Mouse (Mus musculus) C2C12 (cell line): ENCODE results near the gene Cd300a. TPM values are rescaled to one million over a fixed set of nuclear protein-coding genes. Genes with fewer than 3 reads are reported as not detected.

Source experiments
- H3K27me3 ChIP-seq: one replicate; pipeline ENCODE4 v1.6.1; 2011; ENCODE audit not compliant: control insufficient read depth, insufficient read depth, insufficient read length
- H3K36me3 ChIP-seq: one replicate; pipeline ENCODE4 v1.6.1; 2011; ENCODE audit not compliant: control insufficient read depth, insufficient read depth
- H3K4me3 ChIP-seq: one replicate; pipeline ENCODE4 v1.5.1; 2011; ENCODE audit warnings: mild to moderate bottlenecking, control low read depth; ENCODE audit not compliant: poor library complexity, insufficient read depth, severe bottlenecking
- H3K79me2 ChIP-seq: one replicate; pipeline ENCODE4 v1.6.1; 2011; ENCODE audit not compliant: control insufficient read depth, insufficient read depth
- H3K79me3 ChIP-seq: one replicate; pipeline ENCODE4 v1.6.1; 2011; ENCODE audit warnings: low read depth, control low read depth
- H3ac ChIP-seq: one replicate; pipeline ENCODE3; 2011; ENCODE audit warnings: low read depth; ENCODE audit not compliant: control insufficient read depth, insufficient read length
- CEBPB ChIP-seq: IDR thresholded peaks from one replicate; pipeline ENCODE4 v1.6.1; 2011; ENCODE audit warnings: low read depth, mild to moderate bottlenecking, control low read depth, moderate library complexity
- CTCF ChIP-seq: IDR thresholded peaks from one replicate; pipeline ENCODE4 v1.5.1; 2011; ENCODE audit not compliant: control insufficient read depth, insufficient read depth, insufficient read length
- FOSL1 ChIP-seq: IDR thresholded peaks from one replicate; pipeline ENCODE4 v1.8.0; 2011; ENCODE audit warnings: mild to moderate bottlenecking, low read length; ENCODE audit not compliant: poor library complexity, insufficient read depth, severe bottlenecking
- MAX ChIP-seq: IDR thresholded peaks from one replicate; pipeline ENCODE4 v1.6.1; 2011; ENCODE audit warnings: mild to moderate bottlenecking, control low read depth
- MYOD1 ChIP-seq: IDR thresholded peaks from one replicate; pipeline ENCODE4 v1.6.1; 2011; ENCODE audit warnings: low read depth; ENCODE audit not compliant: control insufficient read depth, insufficient read length
- MYOG ChIP-seq: IDR thresholded peaks from one replicate; pipeline ENCODE4 v1.6.1; 2011; ENCODE audit not compliant: control insufficient read depth, insufficient read length; ENCODE audit errors: extremely low read depth
- USF1 ChIP-seq: IDR thresholded peaks from one replicate; pipeline ENCODE4 v1.6.1; 2011; ENCODE audit warnings: low read depth, mild to moderate bottlenecking, control low read depth, moderate library complexity
- polyA plus RNA-seq: library from polyadenylated mRNA; unstranded; fragments of >200 nt; fragmentation: generic; extraction: Trizol; gene quantifications from one replicate; pipeline ENCODE4 v1.2.1, GENCODE M21; 2012; ENCODE audit warnings: missing spikeins

Gene Cd300a
- polyA plus RNA-seq, 1 experiment = 0.02 TPM

DNA sequence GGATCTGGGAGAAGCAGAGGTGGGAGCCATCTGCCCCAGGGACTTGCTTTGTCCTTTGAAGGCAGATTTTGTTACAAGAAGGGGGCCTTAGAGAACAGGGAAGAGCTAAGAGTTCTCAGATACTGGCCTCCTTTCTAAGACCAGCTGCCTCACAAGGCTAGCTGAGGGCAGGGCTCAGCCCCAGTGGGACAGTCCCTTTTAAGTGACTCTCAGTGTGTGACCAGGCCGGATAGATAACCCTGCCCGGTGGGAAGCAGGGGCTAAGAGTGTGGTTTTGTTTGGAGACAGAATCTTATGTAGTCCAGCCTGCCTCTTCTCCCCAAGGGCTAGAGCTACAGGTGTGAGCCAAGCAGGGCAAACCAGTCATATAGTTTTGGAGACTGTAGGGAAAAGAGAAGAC lies 40.3 kb upstream of the Cd300a start:
- Histone ChIP-seq H3K79me2 (no peaks in the 10 kb centered on the region), H3K36me3 (no peaks in the 10 kb centered on the region), H3ac (no peak overlapping the region), H3K79me3 (no peaks in the 10 kb centered on the region), H3K27me3 (peaks cover 20% of the 10 kb centered on the region), H3K4me3 (no peak overlapping the region)
- TF ChIP-seq MYOG (no peak), USF1 (no peak), FOSL1 (no peak), MAX (no peak), CTCF (no peak), CEBPB (no peak), MYOD1 (no peak)

- Histone ChIP-seq H3K36me3 (no peaks in the 10 kb centered on the region), H3K27me3 (peaks cover 20% of the 10 kb centered on the region), H3K4me3 (no peak overlapping the region), H3ac (no peak overlapping the region), H3K79me2 (no peaks in the 10 kb centered on the region), H3K79me3 (no peaks in the 10 kb centered on the region)
- TF ChIP-seq USF1 = no peak
- no peak for TF ChIP-seq FOSL1
- TF ChIP-seq MAX = no peak
- TF ChIP-seq MYOG = no peak
- TF ChIP-seq CEBPB = no peak
- no peak for TF ChIP-seq CTCF
Measured at GRCm38 (mm10) chr11:114850066-114850451, 39.8 kb upstream of the Cd300a start.

GRCm38 (mm10) chr11:114850452-114851268 lies 39.2 kb upstream of the Cd300a start, which contains the start of gene Gprc5c:
Gene Gprc5c, plus strand, starts transcription at chr11:114851152.
- H3ac ChIP-seq = peak within 1 kb of the TSS; percentile 58
- H3K4me3 ChIP-seq = peak within 1 kb of the TSS; percentile 23
- H3K27me3 ChIP-seq = peaks cover 20% of the 10 kb centered on the region
- H3K79me2 ChIP-seq = no peaks in the 10 kb centered on the region
- H3K79me3 ChIP-seq = no peaks in the 10 kb centered on the region
- H3K36me3 ChIP-seq = no peaks in the 10 kb centered on the region
- TF ChIP-seq MYOD1 (no peak), MYOG (no peak), FOSL1 (no peak), MAX (no peak), CEBPB (no peak), USF1 (no peak), CTCF (no peak)

DNA sequence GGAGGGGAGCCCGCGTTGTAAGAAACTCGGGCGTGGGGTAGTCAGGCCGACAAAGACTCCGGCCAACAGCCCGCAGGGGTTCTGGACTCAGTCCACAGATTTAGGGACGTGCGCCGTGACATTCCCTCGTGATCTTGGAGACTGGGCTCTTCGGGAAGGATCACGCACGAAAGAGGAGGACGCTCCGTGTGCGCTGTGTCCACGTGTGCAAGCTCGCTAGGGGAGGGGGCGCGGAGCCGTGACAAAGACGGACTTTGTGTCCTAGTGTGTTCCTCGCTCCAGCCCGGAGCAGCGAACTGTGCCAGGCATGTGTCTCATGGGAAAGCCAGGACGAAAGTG lies 38.6 kb upstream of the Cd300a start:
- H3K4me3 ChIP-seq = peak overlapping the region; percentile 21
- H3K36me3 ChIP-seq = no peaks in the 10 kb centered on the region
- peak overlapping the region; percentile 58 for H3ac ChIP-seq
- no peaks in the 10 kb centered on the region for H3K79me3 ChIP-seq
- H3K27me3 ChIP-seq = peaks cover 20% of the 10 kb centered on the region
- TF ChIP-seq FOSL1 (no peak), MYOD1 (no peak), MAX (no peak), CTCF (no peak), MYOG (no peak), CEBPB (no peak), USF1 (no peak)
- H3K79me2 ChIP-seq = no peaks in the 10 kb centered on the region

- no peaks in the 10 kb centered on the region for H3K36me3 ChIP-seq
- H3K27me3 ChIP-seq = peaks cover 20% of the 10 kb centered on the region
- peak overlapping the region; percentile 23 for H3K4me3 ChIP-seq
- H3K79me2 ChIP-seq = no peaks in the 10 kb centered on the region
- no peaks in the 10 kb centered on the region for H3K79me3 ChIP-seq
- TF ChIP-seq USF1 (no peak), MYOD1 (no peak), CTCF (no peak), CEBPB (no peak), MYOG (no peak), FOSL1 (no peak), MAX (no peak)
- H3ac ChIP-seq = peak overlapping the region; percentile 58
Measured at GRCm38 (mm10) chr11:114851608-114852310, 38.1 kb upstream of the Cd300a start.
